Mouse (Mus musculus) midbrain, embryonic 14.5 days (tissue): ENCODE results near the gene Yae1d1. TPM values are rescaled to one million over a fixed set of nuclear protein-coding genes. Genes with fewer than 3 reads are reported as not detected.
"Not testable (repeated sequence)": the region's sequence is repeated elsewhere in the genome, so short reads cannot be mapped to it uniquely, and the experiment has no call there.

Experiments
- ATAC-seq: fragments of 200-750 bp; cut with Nextera tagmentation; 2 replicates; pipeline ENCODE4 v1.8.0; 2017; ENCODE audit warnings: moderate number of reproducible peaks, moderate library complexity; ENCODE audit not compliant: low FRiP score, low TSS enrichment
- DNase-seq: peaks from one replicate; pipeline ENCODE4 v3.0.0-alpha.2; 2015
- H3K27ac ChIP-seq: fragments of 300-500 bp; sonication (generic); replicated peaks from 2 replicates; pipeline ENCODE4 v1.5.1; 2014; ENCODE audit warnings: mild to moderate bottlenecking, low read depth, low read length, moderate library complexity
- H3K27me3 ChIP-seq: fragments of 300-500 bp; sonication (generic); 2 replicates; pipeline ENCODE4 v1.6.1; 2014; ENCODE audit warnings: low read length, control low read depth, mixed read lengths; ENCODE audit not compliant: control insufficient read depth, insufficient read depth
- H3K36me3 ChIP-seq: fragments of 300-500 bp; sonication (generic); 2 replicates; pipeline ENCODE4 v1.6.1; 2014; ENCODE audit warnings: low read length, control low read depth; ENCODE audit not compliant: control insufficient read depth, insufficient read depth
- H3K4me1 ChIP-seq: fragments of 300-500 bp; sonication (generic); 2 replicates; pipeline ENCODE4 v1.6.1; 2014; ENCODE audit warnings: mild to moderate bottlenecking, antibody characterized with exemption, low read length, control low read depth; ENCODE audit not compliant: control insufficient read depth, insufficient read depth
- H3K4me2 ChIP-seq: fragments of 300-500 bp; sonication (generic); 2 replicates; pipeline ENCODE4 v1.6.1; 2014; ENCODE audit warnings: mild to moderate bottlenecking, low read length, moderate library complexity
- H3K4me3 ChIP-seq: fragments of 300-500 bp; sonication (generic); replicated peaks from 2 replicates; pipeline ENCODE4 v1.5.1; 2014; ENCODE audit warnings: low read depth, low read length
- H3K9ac ChIP-seq: fragments of 300-500 bp; sonication (generic); replicated peaks from 2 replicates; pipeline ENCODE4 v1.6.1; 2014; ENCODE audit warnings: mild to moderate bottlenecking, low read length, moderate library complexity
- H3K9me3 ChIP-seq: fragments of 300-500 bp; sonication (generic); 2 replicates; pipeline ENCODE4 v1.6.1; 2016; ENCODE audit warnings: low read length, control low read depth, mixed read lengths; ENCODE audit not compliant: control insufficient read depth
- WGBS: fragments of 180-500 bp; shearing (Covaris S2); extraction: QIAGEN DNeasy Blood & Tissue Kit; methylation state at CpG from one replicate; pipeline ENCODE4 v1.1.7; 2014; 5-methylcytosine and 5-hydroxymethylcytosine counted together
- polyA plus RNA-seq: library from polyadenylated mRNA; unstranded; fragments of >200 nt; fragmentation: Nextera tagmentation; extraction: Ambion mirVana; gene quantifications from 2 replicates; pipeline ENCODE4 v1.2.1, GENCODE M21; 2014

Gene Yae1d1
- polyA plus RNA-seq, 1 experiment from 2014 or later = 91.3 TPM

DNA sequence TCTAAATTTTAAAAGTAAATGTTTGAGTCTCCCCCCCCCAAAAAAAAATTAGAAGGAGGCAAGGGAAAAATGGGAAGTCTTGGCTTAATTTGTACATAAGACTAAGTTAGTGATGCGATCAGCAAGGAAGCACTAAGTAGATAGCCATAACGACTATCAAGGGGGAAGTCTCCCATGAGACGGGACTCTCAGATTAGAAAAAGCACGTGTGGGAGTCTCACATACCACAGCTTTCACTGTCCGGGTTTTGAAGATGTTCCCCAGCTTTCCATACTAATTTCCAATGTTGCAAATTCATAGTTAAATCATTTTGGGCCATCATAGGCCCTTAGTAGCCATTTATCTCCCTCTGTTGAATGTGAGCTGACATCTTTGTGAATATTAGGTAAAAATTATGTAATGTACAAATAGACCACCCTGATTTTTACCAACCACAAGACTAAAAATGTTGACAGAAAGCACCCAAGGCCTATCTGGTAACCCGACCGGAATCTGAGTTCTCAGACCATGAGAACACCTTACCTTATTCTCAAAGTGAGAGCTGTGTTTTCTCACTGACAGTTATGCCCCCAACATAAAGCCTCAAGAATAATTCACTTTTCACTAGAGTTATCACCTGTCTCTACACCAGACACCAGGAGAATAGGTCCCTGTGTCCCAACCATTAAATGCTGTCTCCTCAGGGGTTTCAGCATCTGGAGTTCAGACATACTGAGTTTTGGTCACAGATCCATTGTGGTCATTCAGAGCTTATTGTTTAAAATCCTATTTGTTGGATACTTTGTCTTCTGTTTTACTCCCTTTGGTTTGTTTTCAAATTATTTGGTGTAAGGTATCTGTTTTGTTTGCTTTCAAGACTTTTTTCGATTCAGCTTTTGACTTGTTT lies 16.1 kb downstream of the Yae1d1 start:
- Histone ChIP-seq H3K4me3 (no peak overlapping the region), H3K9me3 (peaks cover 3% of the 10 kb centered on the region; the same call in 1 of the 2 replicates), H3K4me2 (no peak overlapping the region), H3K36me3 (0 out of 2 replicates have a peak, but pooled peaks cover 2% of the 10 kb centered on the region), H3K4me1 (no peaks in the 10 kb centered on the region), H3K27ac (no peak overlapping the region), H3K9ac (no peak overlapping the region), H3K27me3 (no peaks in the 10 kb centered on the region)
- DNase-seq = no peak
- 89% methylated on average over 8 of the region's 8 CpGs for WGBS
- ATAC-seq = no peak

DNA sequence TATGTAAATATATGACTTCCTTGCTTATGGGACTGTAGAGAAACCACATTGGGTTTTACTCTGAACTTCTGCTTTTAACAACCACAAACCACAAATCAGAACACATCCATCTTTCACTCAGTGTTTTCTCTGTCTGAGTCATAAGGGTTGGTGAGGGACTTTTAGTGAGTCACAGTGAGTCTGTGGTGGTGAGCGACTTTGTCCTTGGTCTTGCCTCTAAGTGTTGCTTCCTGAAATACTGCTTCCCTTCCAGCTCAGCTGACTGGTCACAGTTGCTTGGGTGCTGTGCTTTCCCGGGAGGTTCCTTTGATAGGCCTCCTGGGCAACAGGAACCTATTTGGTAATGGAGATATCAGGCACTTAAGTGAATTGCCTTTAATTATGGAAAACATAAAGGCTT lies 17.3 kb downstream of the Yae1d1 start:
- no peak overlapping the region for H3K27ac ChIP-seq
- 69% methylated on average over 2 of the region's 2 CpGs for WGBS
- H3K4me3 ChIP-seq = no peak overlapping the region
- H3K27me3 ChIP-seq = no peaks in the 10 kb centered on the region
- H3K9ac ChIP-seq = no peak overlapping the region
- no peaks in the 10 kb centered on the region for H3K4me1 ChIP-seq
- ATAC-seq (no peak), DNase-seq (no peak)
- H3K9me3 ChIP-seq = peaks cover 3% of the 10 kb centered on the region; the same call in 1 of the 2 replicates
- H3K36me3 ChIP-seq = no peaks in the 10 kb centered on the region
- H3K4me2 ChIP-seq = no peak overlapping the region

- Histone ChIP-seq H3K27me3 (no peaks in the 10 kb centered on the region), H3K4me3 (no peak overlapping the region), H3K4me1 (no peaks in the 10 kb centered on the region), H3K4me2 (no peak overlapping the region), H3K27ac (no peak overlapping the region), H3K9me3 (peaks cover 3% of the 10 kb centered on the region; the same call in 1 of the 2 replicates), H3K36me3 (no peaks in the 10 kb centered on the region), H3K9ac (no peak overlapping the region)
- ATAC-seq (no peak), DNase-seq (no peak)
- 91% methylated on average over 1 of the region's 1 CpGs for WGBS
These were observed 17.7 kb downstream of the Yae1d1 start for GRCm38 (mm10) chr13:17975457-17975856.

DNA sequence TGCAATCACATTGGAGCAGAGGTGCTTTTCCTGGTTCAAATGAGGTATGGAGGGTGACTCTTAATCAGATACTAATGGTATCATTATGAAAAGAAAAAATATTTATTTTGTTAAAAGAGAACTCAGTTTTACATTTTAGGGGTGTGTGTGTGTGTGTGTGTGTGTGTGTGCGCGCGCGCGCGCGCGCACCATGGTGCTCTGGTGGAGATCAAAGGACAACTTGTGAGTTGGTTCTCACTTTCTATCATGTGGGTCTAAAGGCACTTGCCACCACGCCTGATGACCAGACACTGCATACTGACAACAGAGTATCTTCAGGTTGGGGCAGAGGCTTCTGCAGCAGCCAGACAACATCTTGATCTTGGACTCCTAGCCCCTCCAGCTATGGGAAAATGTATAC lies 18.4 kb downstream of the Yae1d1 start:
- no peak overlapping the region for H3K27ac ChIP-seq
- no peak overlapping the region for H3K4me3 ChIP-seq
- no peaks in the 10 kb centered on the region for H3K4me1 ChIP-seq
- no peaks in the 10 kb centered on the region for H3K36me3 ChIP-seq
- H3K9me3 ChIP-seq = peaks cover 3% of the 10 kb centered on the region; the same call in 1 of the 2 replicates
- no peak overlapping the region for H3K4me2 ChIP-seq
- H3K27me3 ChIP-seq = no peaks in the 10 kb centered on the region
- no peak for ATAC-seq
- no peak overlapping the region for H3K9ac ChIP-seq
- DNase-seq = no peak
- 95% methylated on average over 9 of the region's 9 CpGs for WGBS

DNA sequence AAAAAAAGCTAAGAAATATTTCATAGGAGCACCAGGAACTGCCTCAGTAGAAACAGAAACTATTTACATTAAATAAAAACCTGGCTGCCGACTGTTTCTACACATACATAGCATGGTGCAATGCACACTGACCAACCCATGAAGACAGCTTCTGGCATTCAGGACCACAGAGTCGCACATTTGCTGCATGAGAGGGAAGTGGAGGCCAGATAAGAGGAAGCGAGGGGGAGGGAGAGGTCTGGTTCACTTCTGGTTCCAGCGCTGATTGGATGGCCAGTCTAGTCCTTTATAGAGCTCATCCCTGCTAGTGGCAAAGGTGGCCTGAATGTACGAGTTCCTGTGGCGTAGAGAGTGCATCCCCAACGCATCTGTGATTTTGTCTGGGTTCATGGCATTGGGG lies 32.5 kb downstream of the Yae1d1 start:
- Histone ChIP-seq H3K9ac (no peak overlapping the region), H3K27me3 (no peaks in the 10 kb centered on the region), H3K4me3 (no peak overlapping the region), H3K27ac (no peak overlapping the region), H3K36me3 (no peaks in the 10 kb centered on the region), H3K4me1 (no peaks in the 10 kb centered on the region), H3K4me2 (no peak overlapping the region), H3K9me3 (no peaks in the 10 kb centered on the region)
- no peak for ATAC-seq
- no peak for DNase-seq
- 87% methylated on average over 7 of the region's 7 CpGs for WGBS

GRCm38 (mm10) chr13:17954282-17954681 lies 38.9 kb downstream of the Yae1d1 start:
- DNase-seq (no peak), ATAC-seq (no peak)
- H3K27ac ChIP-seq = no peak overlapping the region
- no peak overlapping the region for H3K4me3 ChIP-seq
- H3K4me2 ChIP-seq = no peak overlapping the region
- H3K27me3 ChIP-seq = no peaks in the 10 kb centered on the region
- H3K4me1 ChIP-seq = no peaks in the 10 kb centered on the region
- WGBS = 51% methylated on average over 1 of the region's 1 CpGs
- no peaks in the 10 kb centered on the region for H3K9me3 ChIP-seq
- no peaks in the 10 kb centered on the region for H3K36me3 ChIP-seq
- H3K9ac ChIP-seq = no peak overlapping the region

- H3K36me3 ChIP-seq, DNase-seq, H3K9ac ChIP-seq, ATAC-seq, H3K27ac ChIP-seq, H3K4me1 ChIP-seq, H3K4me2 ChIP-seq, H3K27me3 ChIP-seq, H3K9me3 ChIP-seq, H3K4me3 ChIP-seq: not testable (repeated sequence)
- 91% methylated on average over 8 of the region's 8 CpGs for WGBS
These were observed 42.6 kb downstream of the Yae1d1 start for GRCm38 (mm10) chr13:17950581-17950980.

GRCm38 (mm10) chr13:17949555-17949954 lies 43.6 kb downstream of the Yae1d1 start:
- Histone ChIP-seq H3K27ac (no peak overlapping the region), H3K27me3 (no peaks in the 10 kb centered on the region), H3K36me3 (no peaks in the 10 kb centered on the region), H3K9me3 (no peaks in the 10 kb centered on the region), H3K4me1 (no peaks in the 10 kb centered on the region; the same call in 1 of the 2 replicates), H3K4me2 (no peak overlapping the region), H3K4me3 (no peak overlapping the region), H3K9ac (no peak overlapping the region)
- WGBS = 79% methylated on average over 18 of the region's 18 CpGs
- DNase-seq (no peak), ATAC-seq (no peak)
